Mouse (Mus musculus) urinary bladder, adult 18-20 months (tissue): ENCODE measurements at regions not wholly inside any gene's neighbourhood (a gene's known extent, or its start where the extent isn't known, plus 50 kb on each side); places are given as distances from the start of the nearest gene placed in this dataset.

ENCODE experiments used
- DNase-seq, 2 experiments: peaks; one replicate each; pipeline ENCODE4 v3.0.0; 2022; ENCODE audit warnings: low spot score in 2 of 2, mixed read lengths in 2 of 2

GRCm38 (mm10) chr2:137581491-137581890 is 465.0 kb upstream of the Jag1 start:
- DNase-seq = no peak

- no peak for DNase-seq
Observed at GRCm38 (mm10) chr2:137575750-137576149, 459.3 kb upstream of the Jag1 start.

DNA sequence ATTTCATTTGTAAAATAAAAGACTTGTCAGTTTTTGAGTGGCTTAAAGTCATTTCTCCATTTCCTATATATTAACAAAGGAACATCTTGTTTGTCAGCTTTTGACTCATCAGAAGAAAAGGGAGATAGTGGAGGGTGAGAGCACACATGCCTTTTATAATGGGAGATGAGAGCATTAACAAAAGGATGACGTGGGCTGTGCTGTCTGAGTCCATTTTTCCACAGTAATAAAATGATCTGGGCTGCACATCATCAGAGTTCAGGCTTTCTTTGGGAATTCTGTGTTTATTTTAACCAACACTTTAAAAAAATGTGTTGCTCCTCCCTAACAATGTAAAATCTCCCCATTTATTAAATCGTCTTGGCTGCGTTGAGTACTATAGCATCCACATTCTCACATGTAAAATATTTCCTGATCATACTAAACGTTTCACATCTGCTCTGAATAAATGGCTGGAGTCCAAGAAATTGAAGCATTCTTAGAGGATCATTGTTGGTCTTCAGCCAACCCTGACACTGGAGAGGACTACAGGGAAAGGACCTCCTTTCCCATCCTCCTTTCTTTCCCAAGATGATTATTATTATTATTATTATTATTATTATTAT is 458.5 kb upstream of the Jag1 start:
- no peak for DNase-seq

DNA sequence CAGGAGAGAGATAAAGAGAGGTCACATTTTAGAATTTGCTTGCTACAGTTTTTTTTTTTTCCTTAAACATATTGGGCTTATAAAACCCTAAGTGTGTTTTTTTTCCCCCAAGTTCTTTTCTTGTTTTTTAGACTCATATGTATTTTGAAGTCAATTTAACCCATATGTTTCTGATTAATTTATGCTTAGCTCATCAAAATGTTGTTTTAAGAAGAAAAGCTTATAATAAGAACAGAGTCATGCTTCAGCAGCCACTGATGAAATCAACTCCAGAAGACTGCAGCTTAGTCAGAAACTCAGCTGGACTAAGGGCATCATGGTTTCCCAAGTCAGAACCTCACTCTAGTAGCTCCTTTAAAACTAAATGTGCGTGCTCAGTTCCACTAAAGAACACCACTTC is 454.7 kb upstream of the Jag1 start:
- DNase-seq = no peak

DNA sequence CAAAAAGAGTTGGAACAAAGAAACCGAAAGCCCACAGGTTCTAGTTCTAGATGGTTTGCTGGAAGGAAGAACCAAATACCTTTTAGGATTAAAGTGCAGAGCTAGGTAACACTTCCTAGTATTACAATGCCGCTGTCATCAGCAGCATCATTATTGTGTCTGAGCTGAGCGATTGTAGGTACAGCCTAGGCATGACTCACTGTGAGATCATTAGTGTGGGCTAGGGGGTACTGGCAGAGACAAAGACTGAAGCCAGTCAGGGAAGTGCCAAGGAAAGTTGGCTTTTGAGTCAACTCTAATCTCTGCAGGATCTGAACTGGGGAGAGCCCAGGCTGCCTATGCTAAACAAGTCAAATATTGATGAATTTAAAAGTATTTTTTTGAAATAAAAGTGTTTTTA is 450.2 kb upstream of the Jag1 start:
- DNase-seq = no peak

GRCm38 (mm10) chr2:137564064-137564624 is 447.7 kb upstream of the Jag1 start:
- DNase-seq = no peak

DNA sequence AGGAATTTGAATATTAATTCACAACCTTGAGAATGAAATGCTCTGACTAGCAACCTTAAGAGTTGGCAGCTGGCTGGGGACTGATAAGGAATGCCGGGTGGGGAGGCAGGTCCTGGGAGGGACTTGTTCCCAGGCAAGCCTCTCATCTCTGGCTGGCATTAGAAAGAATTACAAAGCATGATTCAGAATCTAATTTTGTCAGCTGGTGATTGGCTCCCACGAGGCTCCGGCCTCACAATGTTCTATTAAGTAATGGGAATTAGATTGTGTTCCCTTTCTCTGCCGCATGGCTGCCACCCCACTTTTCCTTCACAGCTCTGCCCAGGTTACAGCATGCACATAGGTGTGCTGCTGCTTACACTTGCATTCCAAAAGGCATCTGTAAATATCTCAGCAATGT is 443.9 kb upstream of the Jag1 start:
- no peak for DNase-seq

DNA sequence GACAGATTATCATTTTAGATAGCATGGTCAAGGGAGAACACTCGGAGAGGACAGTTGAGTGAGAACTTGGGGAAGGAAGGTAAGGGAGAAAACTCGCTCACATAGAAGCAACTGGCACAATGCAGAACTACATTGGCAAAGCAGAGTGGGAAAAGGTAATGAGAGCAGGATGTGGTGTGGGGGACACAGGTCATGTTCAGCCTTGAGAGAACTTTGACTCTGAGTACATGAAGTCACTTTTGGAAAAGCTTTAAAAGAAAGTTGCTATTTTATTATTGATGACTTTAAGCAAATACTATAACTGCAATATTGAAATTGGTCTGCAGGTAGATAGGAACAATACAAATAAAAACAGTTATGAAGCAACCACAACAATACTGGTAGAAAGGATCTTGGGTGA is 437.4 kb upstream of the Jag1 start:
- DNase-seq = no peak

DNA sequence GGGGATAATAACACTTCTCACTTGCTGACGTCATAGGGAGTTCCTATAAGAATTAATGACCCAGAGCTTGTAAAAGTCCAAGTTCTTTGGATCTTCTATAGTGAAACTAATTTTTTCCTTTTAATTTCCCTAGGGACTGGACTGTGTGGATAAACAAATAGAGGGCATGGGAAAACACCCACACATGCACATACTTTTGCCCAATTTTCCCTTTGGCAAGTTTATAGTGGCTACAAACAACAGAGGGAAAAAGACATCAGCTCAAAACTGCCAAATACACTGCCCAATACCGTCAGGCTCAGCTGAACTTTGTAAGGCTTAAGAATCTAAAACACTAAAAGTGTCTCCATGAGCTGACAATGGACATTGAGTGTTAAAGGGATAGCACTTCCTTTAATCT is 420.1 kb upstream of the Jag1 start:
- DNase-seq = no peak

DNA sequence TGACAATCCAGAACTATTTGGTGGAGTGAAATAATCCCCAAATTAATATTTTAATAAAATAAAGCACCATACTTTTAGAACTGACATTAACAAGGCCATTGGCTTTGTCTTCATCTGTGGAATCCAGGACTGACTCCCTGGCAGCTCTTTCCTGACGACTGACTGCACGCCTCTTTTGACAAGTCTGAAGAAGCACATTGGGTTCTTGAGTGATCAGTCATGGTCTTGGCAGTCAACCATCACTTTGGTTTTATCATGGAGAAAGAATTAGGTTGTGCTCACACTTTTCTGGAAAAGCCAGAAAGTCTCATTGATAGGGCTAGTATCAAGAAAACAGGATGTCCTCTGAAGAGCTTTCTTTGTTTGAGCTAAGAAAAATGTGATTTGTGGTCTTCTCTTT is 399.8 kb upstream of the Jag1 start:
- DNase-seq = no peak

- no peak for DNase-seq
Observed at GRCm38 (mm10) chr2:137515043-137515442, 398.6 kb upstream of the Jag1 start.

DNA sequence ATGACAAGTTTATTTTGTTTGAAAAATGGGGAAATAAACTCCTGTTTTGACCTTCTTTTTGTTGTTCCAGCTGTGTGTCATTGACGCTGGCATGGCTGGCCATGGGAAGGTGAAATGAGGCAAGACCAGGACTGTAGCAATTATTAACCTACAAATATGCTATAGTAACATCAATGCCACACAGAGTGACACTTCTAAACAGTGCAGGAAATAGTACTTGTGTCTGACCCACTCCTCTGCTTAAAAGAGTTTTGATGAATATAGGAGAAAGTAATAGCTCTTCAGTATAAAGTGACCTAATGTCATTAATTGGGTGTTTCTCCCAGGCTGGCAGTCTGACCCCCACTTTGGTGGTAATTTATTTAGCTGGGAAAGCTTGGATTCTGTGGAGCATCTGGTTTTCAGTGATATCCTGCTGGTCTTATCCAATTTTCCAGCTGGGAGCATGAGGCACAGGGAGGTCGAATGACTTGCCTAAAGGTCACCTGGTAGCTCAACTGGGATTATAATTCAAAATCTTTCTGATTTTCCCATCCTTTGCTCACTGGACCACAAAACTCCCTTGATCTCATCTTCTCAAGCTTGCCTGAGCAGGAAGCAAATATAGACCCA is 397.6 kb upstream of the Jag1 start:
- no peak for DNase-seq

- no peak for DNase-seq
Observed at GRCm38 (mm10) chr2:137510671-137511235, 394.3 kb upstream of the Jag1 start.

- no peak for DNase-seq
Observed at GRCm38 (mm10) chr2:137501236-137501635, 384.8 kb upstream of the Jag1 start.

DNA sequence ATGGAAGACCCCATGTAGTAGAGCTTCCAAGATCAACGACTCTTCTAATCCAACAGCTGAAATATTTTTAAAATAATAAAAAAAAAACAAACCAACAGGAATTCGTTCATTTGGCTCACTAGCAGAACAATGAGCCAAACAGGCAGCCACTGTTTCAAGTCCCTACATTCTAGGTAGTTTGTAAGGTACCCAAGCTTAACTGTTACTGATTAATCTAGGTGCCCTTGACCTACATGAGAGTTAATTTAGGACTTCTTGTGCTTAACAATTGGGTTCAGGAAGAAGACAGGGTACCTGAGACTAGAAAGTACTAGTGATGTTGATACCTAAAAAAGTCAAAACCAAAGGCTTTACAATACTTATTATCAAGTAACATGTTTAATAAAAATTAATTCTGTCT is 381.2 kb upstream of the Jag1 start:
- no peak for DNase-seq

DNA sequence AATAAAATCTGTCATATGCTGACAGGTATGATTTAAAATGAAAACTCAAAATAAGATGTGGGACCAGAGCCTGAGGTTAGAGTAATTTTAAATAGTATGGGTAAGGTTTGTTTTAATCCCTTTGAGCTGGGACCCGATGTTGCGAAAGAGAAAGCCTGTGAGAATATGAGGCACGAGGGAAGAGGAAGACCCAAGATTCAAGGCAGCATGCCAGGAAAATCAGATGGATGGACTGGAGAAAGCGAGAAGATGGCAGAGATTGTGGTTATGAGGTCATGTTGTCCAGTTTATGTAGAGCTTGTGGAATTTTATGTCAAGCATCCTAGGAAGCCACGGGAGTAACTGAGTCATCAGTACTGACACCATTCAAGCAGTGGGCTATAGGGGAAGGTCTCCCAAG is 377.2 kb upstream of the Jag1 start:
- no peak for DNase-seq

DNA sequence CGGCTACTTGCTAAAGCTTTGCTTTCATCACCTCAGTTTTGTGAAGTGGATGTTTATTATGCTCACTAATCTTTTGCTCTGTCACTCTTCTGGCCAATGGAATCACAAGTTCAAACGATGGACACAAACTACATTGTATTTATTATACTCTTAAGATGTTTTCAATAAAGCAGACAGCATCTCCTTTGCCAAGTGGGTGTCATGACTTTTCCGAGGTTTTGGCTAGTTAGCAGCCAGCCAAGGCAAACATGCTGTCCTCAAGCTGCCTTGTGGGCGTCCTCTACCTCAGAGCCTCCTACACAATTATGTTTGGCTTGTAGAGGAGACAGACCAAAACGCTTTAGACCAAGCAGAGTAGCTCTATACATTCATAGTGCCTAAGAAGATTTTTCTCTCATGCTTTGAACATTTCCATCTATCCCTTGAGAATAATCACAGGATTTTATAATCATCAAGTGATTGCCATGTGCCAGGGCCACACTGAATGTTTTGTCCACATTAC is 372.8 kb upstream of the Jag1 start:
- no peak for DNase-seq

DNA sequence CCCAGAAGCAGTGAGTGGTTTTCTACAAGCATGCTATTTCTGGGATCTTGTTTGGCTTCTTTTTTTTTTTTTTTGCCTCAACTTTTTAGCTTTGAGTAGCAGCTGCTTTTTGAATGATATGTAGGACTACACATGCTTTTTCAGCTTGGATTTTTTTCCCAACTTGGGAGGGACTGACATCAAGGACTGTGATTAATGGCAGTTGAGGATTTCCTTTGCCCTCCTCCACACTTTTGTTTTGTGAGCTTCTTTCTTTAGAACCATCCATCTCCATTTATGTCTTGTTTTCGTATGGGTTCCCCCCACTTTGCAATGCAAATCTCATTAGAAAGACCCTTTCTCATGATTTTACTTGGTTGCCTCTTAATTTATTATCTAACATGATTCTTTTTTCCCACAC is 352.3 kb upstream of the Jag1 start:
- DNase-seq = no peak

GRCm38 (mm10) chr2:137457061-137457753 is 340.8 kb upstream of the Jag1 start:
- no peak for DNase-seq

DNA sequence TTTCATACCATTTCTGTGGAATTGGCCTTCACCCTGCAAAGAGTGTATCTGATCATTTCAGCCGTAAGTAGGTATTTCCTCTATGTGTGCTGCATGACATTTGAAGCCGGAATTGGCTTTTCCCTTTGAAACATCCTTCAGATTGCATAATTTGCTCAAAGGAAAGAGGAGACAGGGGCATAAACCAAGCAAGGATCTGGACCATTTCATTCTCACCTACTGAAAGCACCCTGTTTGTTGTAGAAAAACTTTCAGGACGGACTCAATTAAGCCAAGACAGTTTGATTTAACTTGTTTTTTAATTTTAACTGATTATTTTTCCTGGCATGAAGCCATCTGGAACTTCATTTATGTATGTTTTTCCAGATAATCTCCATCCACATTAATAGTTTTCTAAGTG is 340.0 kb upstream of the Jag1 start:
- no peak for DNase-seq

DNA sequence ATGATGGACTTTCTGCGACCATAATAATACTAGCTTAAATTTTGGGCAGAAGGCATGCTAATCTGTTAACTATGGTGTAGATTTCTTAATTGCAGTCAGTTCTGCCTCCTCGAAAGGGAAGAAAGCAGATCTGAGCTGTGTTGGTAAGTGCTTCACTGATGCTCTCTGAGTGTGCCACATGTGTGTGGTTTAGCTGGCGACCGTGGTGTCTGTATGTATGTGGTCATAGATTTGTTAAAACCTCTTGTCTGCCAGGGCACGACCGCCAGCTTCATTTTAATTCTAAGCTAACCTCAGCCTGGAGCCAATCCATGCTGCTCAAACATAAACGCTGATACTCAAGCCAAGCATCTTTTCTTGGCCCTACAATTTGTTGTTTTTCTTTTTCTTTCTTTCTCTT is 330.5 kb upstream of the Jag1 start:
- no peak for DNase-seq

GRCm38 (mm10) chr2:137437741-137438140 is 321.3 kb upstream of the Jag1 start:
- DNase-seq = no peak

DNA sequence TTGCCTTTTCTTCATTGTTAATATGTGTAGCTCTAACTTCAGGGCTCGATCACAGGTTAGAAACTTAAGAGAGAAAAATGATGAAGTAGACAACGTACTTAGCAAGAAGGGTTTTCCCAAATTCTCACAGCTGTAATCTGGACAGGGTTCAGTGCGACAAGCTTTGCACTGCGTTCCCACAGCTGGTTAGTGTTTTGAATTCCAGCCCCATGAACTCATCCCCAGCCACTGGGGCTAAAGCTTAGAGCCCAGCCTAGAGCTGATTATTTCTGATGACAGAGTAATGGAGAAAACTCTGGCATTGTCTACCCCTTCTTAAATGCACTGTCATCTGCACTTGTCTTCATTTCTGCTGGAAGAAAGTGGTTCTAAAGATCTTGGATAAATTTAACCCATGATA is 319.7 kb upstream of the Jag1 start:
- DNase-seq = no peak
